Mouse (Mus musculus) adrenal gland, postnatal 14 days (tissue): ENCODE measurements around the gene Sestd1. TPM values are rescaled to one million over a fixed set of nuclear protein-coding genes. Genes with fewer than 3 reads are reported as not detected.

ENCODE experiments used
- total RNA-seq: library from RNA; stranded (reverse); gene quantifications from 2 replicates; pipeline ENCODE4 v1.2.3, GENCODE M21; 2021

Sestd1 gene
- total RNA-seq, 1 experiment from 2014 or later = 15.5 TPM

Other genes with a start within 250 kb of the Sestd1 start
- gene Ccdc141, start 110.0 kb downstream of the Sestd1 start, total RNA-seq = 7.7 and 9.8 TPM in 2 replicates